Mouse (Mus musculus): ENCODE results near the gene Sel1l3. TPM values are rescaled to one million over a fixed set of nuclear protein-coding genes. Genes with fewer than 3 reads are reported as not detected.
A peak's percentile ranks its signal among the peaks of the same experiment; 100 is the strongest.

Gene Sel1l3
- polyA plus RNA-seq, 1 experiment from 2014 or later, result 2.7 TPM

- 77% methylated on average over 10 of the region's 10 CpGs for WGBS
- no peak for ATAC-seq (ENCODE audit: low FRiP score)
Measured at GRCm38 (mm10) chr5:53243933-53244332, 30.2 kb upstream of the Sel1l3 start.

GRCm38 (mm10) chr5:53242865-53243499 lies 29.3 kb upstream of the Sel1l3 start:
- H3K36me3 ChIP-seq (ENCODE audit: control insufficient read depth, insufficient read depth, low read length), result no peaks in the 10 kb centered on the region
- H3K4me3 ChIP-seq (ENCODE audit: low read depth, low read length), result no peak overlapping the region
- H3K4me2 ChIP-seq (replicated peaks; ENCODE audit: low read depth, low read length), result no peak overlapping the region
- 91% methylated on average over 7 of the region's 7 CpGs for WGBS
- H3K9me3 ChIP-seq (ENCODE audit: control insufficient read depth, low read length), result no peaks in the 10 kb centered on the region
- no peak for ATAC-seq (ENCODE audit: low FRiP score)
- no peak overlapping the region for H3K27ac ChIP-seq (ENCODE audit: low read depth, low read length)
- DNase-seq (ENCODE audit: low spot score), result no peak
- no peaks in the 10 kb centered on the region for H3K4me1 ChIP-seq (replicated peaks; ENCODE audit: control insufficient read depth, insufficient read depth, low read length)
- H3K9ac ChIP-seq (ENCODE audit: low read depth, low read length), result no peak overlapping the region
- no peaks in the 10 kb centered on the region; the same call in 1 of the 2 replicates for H3K27me3 ChIP-seq (ENCODE audit: control insufficient read depth, insufficient read depth, low read length)

More at GRCm38 (mm10) chr5:53243933-53244332, 30.2 kb upstream of the Sel1l3 start:
- Histone ChIP-seq H3K27me3 (ENCODE audit: control insufficient read depth, insufficient read depth, low read length) (no peaks in the 10 kb centered on the region; the same call in 1 of the 2 replicates), H3K27ac (ENCODE audit: low read depth, low read length) (no peak overlapping the region), H3K9ac (ENCODE audit: low read depth, low read length) (no peak overlapping the region), H3K4me1 (replicated peaks; ENCODE audit: control insufficient read depth, insufficient read depth, low read length) (no peaks in the 10 kb centered on the region), H3K4me2 (replicated peaks; ENCODE audit: low read depth, low read length) (no peak overlapping the region), H3K9me3 (ENCODE audit: control insufficient read depth, low read length) (no peaks in the 10 kb centered on the region), H3K36me3 (ENCODE audit: control insufficient read depth, insufficient read depth, low read length) (no peaks in the 10 kb centered on the region), H3K4me3 (ENCODE audit: low read depth, low read length) (no peak overlapping the region)
- DNase-seq (ENCODE audit: low spot score), result no peak

GRCm38 (mm10) chr5:53241963-53242362 lies 28.2 kb upstream of the Sel1l3 start:
- no peaks in the 10 kb centered on the region for H3K27me3 ChIP-seq (ENCODE audit: control insufficient read depth, insufficient read depth, low read length)
- no peak overlapping the region for H3K4me2 ChIP-seq (replicated peaks; ENCODE audit: low read depth, low read length)
- 79% methylated on average over 5 of the region's 5 CpGs for WGBS
- no peak overlapping the region for H3K9ac ChIP-seq (ENCODE audit: low read depth, low read length)
- no peaks in the 10 kb centered on the region for H3K36me3 ChIP-seq (ENCODE audit: control insufficient read depth, insufficient read depth, low read length)
- H3K4me3 ChIP-seq (ENCODE audit: low read depth, low read length), result no peak overlapping the region
- ATAC-seq (ENCODE audit: low FRiP score) (no peak), DNase-seq (ENCODE audit: low spot score) (no peak)
- no peaks in the 10 kb centered on the region for H3K4me1 ChIP-seq (replicated peaks; ENCODE audit: control insufficient read depth, insufficient read depth, low read length)
- H3K9me3 ChIP-seq (ENCODE audit: control insufficient read depth, low read length), result no peaks in the 10 kb centered on the region
- no peak overlapping the region for H3K27ac ChIP-seq (ENCODE audit: low read depth, low read length)

GRCm38 (mm10) chr5:53241109-53241508 lies 27.4 kb upstream of the Sel1l3 start:
- Histone ChIP-seq H3K4me2 (replicated peaks; ENCODE audit: low read depth, low read length) (no peak overlapping the region), H3K36me3 (ENCODE audit: control insufficient read depth, insufficient read depth, low read length) (no peaks in the 10 kb centered on the region), H3K4me1 (replicated peaks; ENCODE audit: control insufficient read depth, insufficient read depth, low read length) (no peaks in the 10 kb centered on the region), H3K27ac (ENCODE audit: low read depth, low read length) (no peak overlapping the region), H3K4me3 (ENCODE audit: low read depth, low read length) (no peak overlapping the region), H3K9ac (ENCODE audit: low read depth, low read length) (no peak overlapping the region), H3K9me3 (ENCODE audit: control insufficient read depth, low read length) (no peaks in the 10 kb centered on the region), H3K27me3 (ENCODE audit: control insufficient read depth, insufficient read depth, low read length) (no peaks in the 10 kb centered on the region)
- peak; percentile 20; the same call in 1 of the 2 replicates for ATAC-seq (ENCODE audit: low FRiP score)
- no peak for DNase-seq (ENCODE audit: low spot score)
- WGBS, result 57% methylated on average over 2 of the region's 2 CpGs

GRCm38 (mm10) chr5:53239831-53240440 lies 26.2 kb upstream of the Sel1l3 start:
- no peaks in the 10 kb centered on the region for H3K36me3 ChIP-seq (ENCODE audit: control insufficient read depth, insufficient read depth, low read length)
- H3K9me3 ChIP-seq (ENCODE audit: control insufficient read depth, low read length), result no peaks in the 10 kb centered on the region
- no peak overlapping the region for H3K4me3 ChIP-seq (ENCODE audit: low read depth, low read length)
- ATAC-seq (ENCODE audit: low FRiP score), result peak; percentile 23; the same call in 1 of the 2 replicates
- no peaks in the 10 kb centered on the region for H3K27me3 ChIP-seq (ENCODE audit: control insufficient read depth, insufficient read depth, low read length)
- H3K4me2 ChIP-seq (replicated peaks; ENCODE audit: low read depth, low read length), result no peak overlapping the region
- no peak overlapping the region for H3K27ac ChIP-seq (ENCODE audit: low read depth, low read length)
- no peaks in the 10 kb centered on the region; the same call in 1 of the 2 replicates for H3K4me1 ChIP-seq (replicated peaks; ENCODE audit: control insufficient read depth, insufficient read depth, low read length)
- WGBS, result 45% methylated on average over 11 of the region's 11 CpGs
- no peak for DNase-seq (ENCODE audit: low spot score)
- H3K9ac ChIP-seq (ENCODE audit: low read depth, low read length), result no peak overlapping the region

- H3K9me3 ChIP-seq (ENCODE audit: control insufficient read depth, low read length), result no peaks in the 10 kb centered on the region
- ATAC-seq (ENCODE audit: low FRiP score) (no peak), DNase-seq (ENCODE audit: low spot score) (no peak)
- H3K27me3 ChIP-seq (ENCODE audit: control insufficient read depth, insufficient read depth, low read length), result no peaks in the 10 kb centered on the region
- no peak overlapping the region for H3K4me2 ChIP-seq (replicated peaks; ENCODE audit: low read depth, low read length)
- H3K27ac ChIP-seq (ENCODE audit: low read depth, low read length), result no peak overlapping the region
- no peak overlapping the region for H3K9ac ChIP-seq (ENCODE audit: low read depth, low read length)
- H3K4me1 ChIP-seq (replicated peaks; ENCODE audit: control insufficient read depth, insufficient read depth, low read length), result no peaks in the 10 kb centered on the region; the same call in 1 of the 2 replicates
- 91% methylated on average over 7 of the region's 7 CpGs for WGBS
- no peaks in the 10 kb centered on the region for H3K36me3 ChIP-seq (ENCODE audit: control insufficient read depth, insufficient read depth, low read length)
- no peak overlapping the region for H3K4me3 ChIP-seq (ENCODE audit: low read depth, low read length)
Measured at GRCm38 (mm10) chr5:53239189-53239588, 25.5 kb upstream of the Sel1l3 start.

GRCm38 (mm10) chr5:53238761-53239160 lies 25.0 kb upstream of the Sel1l3 start:
- no peak overlapping the region for H3K4me3 ChIP-seq (ENCODE audit: low read depth, low read length)
- ATAC-seq (ENCODE audit: low FRiP score) (no peak), DNase-seq (ENCODE audit: low spot score) (no peak)
- H3K36me3 ChIP-seq (ENCODE audit: control insufficient read depth, insufficient read depth, low read length), result no peaks in the 10 kb centered on the region
- H3K9me3 ChIP-seq (ENCODE audit: control insufficient read depth, low read length), result no peaks in the 10 kb centered on the region
- WGBS, result 73% methylated on average over 7 of the region's 7 CpGs
- H3K27ac ChIP-seq (ENCODE audit: low read depth, low read length), result no peak overlapping the region
- H3K4me2 ChIP-seq (replicated peaks; ENCODE audit: low read depth, low read length), result no peak overlapping the region
- no peaks in the 10 kb centered on the region; the same call in 1 of the 2 replicates for H3K4me1 ChIP-seq (replicated peaks; ENCODE audit: control insufficient read depth, insufficient read depth, low read length)
- no peak overlapping the region for H3K9ac ChIP-seq (ENCODE audit: low read depth, low read length)
- H3K27me3 ChIP-seq (ENCODE audit: control insufficient read depth, insufficient read depth, low read length), result no peaks in the 10 kb centered on the region

GRCm38 (mm10) chr5:53236749-53237148 lies 23.0 kb upstream of the Sel1l3 start:
- no peak overlapping the region for H3K4me2 ChIP-seq (replicated peaks; ENCODE audit: low read depth, low read length)
- no peaks in the 10 kb centered on the region for H3K27me3 ChIP-seq (ENCODE audit: control insufficient read depth, insufficient read depth, low read length)
- H3K4me3 ChIP-seq (ENCODE audit: low read depth, low read length), result no peak overlapping the region
- DNase-seq (ENCODE audit: low spot score), result no peak
- H3K9me3 ChIP-seq (ENCODE audit: control insufficient read depth, low read length), result no peaks in the 10 kb centered on the region
- 80% methylated on average over 8 of the region's 8 CpGs for WGBS
- no peak overlapping the region for H3K27ac ChIP-seq (ENCODE audit: low read depth, low read length)
- H3K4me1 ChIP-seq (replicated peaks; ENCODE audit: control insufficient read depth, insufficient read depth, low read length), result no peaks in the 10 kb centered on the region; the same call in 1 of the 2 replicates
- no peaks in the 10 kb centered on the region for H3K36me3 ChIP-seq (ENCODE audit: control insufficient read depth, insufficient read depth, low read length)
- H3K9ac ChIP-seq (ENCODE audit: low read depth, low read length), result no peak overlapping the region
- ATAC-seq (ENCODE audit: low FRiP score), result no peak

- WGBS, result 60% methylated on average over 5 of the region's 5 CpGs
- Histone ChIP-seq H3K4me1 (replicated peaks; ENCODE audit: control insufficient read depth, insufficient read depth, low read length) (no peaks in the 10 kb centered on the region; the same call in 1 of the 2 replicates), H3K9me3 (ENCODE audit: control insufficient read depth, low read length) (no peaks in the 10 kb centered on the region), H3K27me3 (ENCODE audit: control insufficient read depth, insufficient read depth, low read length) (no peaks in the 10 kb centered on the region), H3K9ac (ENCODE audit: low read depth, low read length) (no peak overlapping the region), H3K27ac (ENCODE audit: low read depth, low read length) (no peak overlapping the region), H3K4me2 (replicated peaks; ENCODE audit: low read depth, low read length) (no peak overlapping the region), H3K36me3 (ENCODE audit: control insufficient read depth, insufficient read depth, low read length) (no peaks in the 10 kb centered on the region), H3K4me3 (ENCODE audit: low read depth, low read length) (no peak overlapping the region)
- DNase-seq (ENCODE audit: low spot score) (no peak), ATAC-seq (ENCODE audit: low FRiP score) (no peak)
Measured at GRCm38 (mm10) chr5:53236136-53236535, 22.4 kb upstream of the Sel1l3 start.
